Mouse (Mus musculus): ENCODE data around the gene Arhgef39.

DNA sequence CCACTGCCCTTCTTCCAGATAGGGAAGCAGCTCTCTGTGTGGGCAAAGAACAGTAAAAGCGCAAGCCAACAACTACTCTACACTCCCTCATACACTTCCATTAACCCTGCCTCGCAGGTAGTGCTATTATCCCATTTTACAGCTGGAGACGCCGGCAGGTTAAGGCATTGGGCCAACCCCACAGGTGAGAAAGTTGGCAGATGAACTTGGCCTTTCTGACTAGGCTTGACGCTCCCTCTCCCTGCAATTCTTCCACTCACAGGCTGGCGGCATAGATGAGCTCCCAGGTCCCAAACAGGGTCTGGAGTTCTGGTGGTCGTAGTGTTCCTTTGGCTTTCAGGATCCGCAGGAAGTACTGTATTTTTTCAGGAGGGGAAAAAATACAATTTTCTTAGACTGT is 512 bp downstream of the Arhgef39 start:
- TF ChIP-seq CTCF (IDR thresholded peaks at IDR 0.05; ENCODE audit: low read depth, low read length) (peak; percentile 11; the same call in 1 of the 2 replicates), GATA1 (IDR thresholded peaks at IDR 0.05; ENCODE audit: borderline replicate concordance, low read length) (no peak)

Data from G1E (cell line).